Mouse (Mus musculus): Measurements from ENCODE around the gene Vmn1r168. TPM values are rescaled to one million over a fixed set of nuclear protein-coding genes. Genes with fewer than 3 reads are reported as not detected.
"Not testable (repeated sequence)": the region's sequence is repeated elsewhere in the genome, so short reads cannot be mapped to it uniquely, and the experiment has no call there.

The Vmn1r168 gene
- not detected in 2 replicates for polyA plus RNA-seq (2012; rRNA removed)

DNA sequence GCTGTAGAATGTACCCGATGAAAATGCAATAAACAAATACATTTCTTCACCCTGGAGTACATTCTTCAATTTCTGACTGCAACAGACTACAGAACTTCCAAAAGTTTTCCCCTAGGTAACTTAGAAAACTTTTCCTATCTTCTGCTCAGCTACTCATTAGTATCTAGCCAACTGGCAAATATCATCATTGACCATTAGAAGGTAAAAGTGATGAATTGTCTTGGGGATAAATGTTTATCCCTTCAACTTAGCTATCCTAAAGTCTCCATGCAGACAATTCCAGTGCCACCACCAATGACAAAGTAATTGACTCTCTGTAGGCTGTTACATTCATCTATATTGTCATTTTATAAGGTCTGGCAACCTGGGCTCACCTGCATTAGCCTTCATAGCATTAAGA, at the start of gene Vmn1r168:
Vmn1r168 (plus strand) TSS at position 301 of the 400 bp plus-strand sequence.
- no CpG with 5 or more reads among the region's 1 CpGs for WGBS
- not testable (repeated sequence) for H3K27ac ChIP-seq (ENCODE audit: control insufficient read depth, insufficient read depth, low read length); H3K4me3 ChIP-seq (ENCODE audit: control insufficient read depth, insufficient read depth, low read length); H3K4me1 ChIP-seq (replicated peaks; ENCODE audit: control insufficient read depth, insufficient read depth, low read length); DNase-seq; H3K36me3 ChIP-seq (ENCODE audit: control insufficient read depth, insufficient read depth, low read length); H3K27me3 ChIP-seq (ENCODE audit: control insufficient read depth, insufficient read depth, low read length)

DNA sequence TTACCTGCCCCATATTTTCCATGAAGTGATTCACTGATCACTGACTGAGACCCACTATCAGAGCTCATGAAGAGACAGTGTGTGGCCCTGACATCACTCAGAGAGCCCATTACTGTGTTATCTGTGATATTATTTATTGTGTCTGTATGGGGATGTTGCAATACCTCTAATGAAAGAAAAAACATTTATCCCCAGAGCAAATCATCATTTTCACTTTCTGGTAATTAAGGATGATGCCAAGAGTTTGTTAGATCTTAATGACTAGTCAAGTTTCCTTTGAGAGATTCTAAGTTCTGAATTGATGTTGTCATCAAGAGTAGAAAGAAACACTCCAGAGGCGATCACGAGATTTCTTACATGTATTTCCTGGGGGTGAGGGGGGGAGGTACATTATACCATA, 32.4 kb upstream of the Vmn1r168 start, which contains the start of gene Vmn1r167:
Vmn1r167 (minus strand) TSS at position 101 of the 400 bp plus-strand sequence.
- H3K27ac ChIP-seq (ENCODE audit: control insufficient read depth, insufficient read depth, low read length); H3K4me1 ChIP-seq (replicated peaks; ENCODE audit: control insufficient read depth, insufficient read depth, low read length); H3K36me3 ChIP-seq (ENCODE audit: control insufficient read depth, insufficient read depth, low read length); DNase-seq; H3K27me3 ChIP-seq (ENCODE audit: control insufficient read depth, insufficient read depth, low read length); H3K4me3 ChIP-seq (ENCODE audit: control insufficient read depth, insufficient read depth, low read length): not testable (repeated sequence)
- 94% methylated on average over 2 of the region's 2 CpGs for WGBS

DNA sequence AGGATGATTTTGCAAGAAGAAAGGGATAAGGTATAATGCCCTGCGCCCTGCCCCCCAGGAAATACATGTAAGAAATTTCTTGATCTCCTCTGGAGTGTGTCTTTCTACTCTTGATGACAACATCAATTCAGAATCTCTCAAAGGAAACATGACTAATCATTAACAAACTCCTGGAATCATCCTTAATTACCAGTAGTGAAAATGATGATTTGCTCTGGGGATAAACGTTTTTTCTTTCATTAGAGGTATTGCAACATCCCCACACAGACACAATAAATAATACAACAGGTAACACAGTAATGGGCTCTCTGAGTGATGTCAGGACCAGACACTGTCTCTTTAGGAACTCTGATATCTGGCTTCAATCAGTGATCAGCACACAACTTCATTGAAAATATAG, 35.7 kb downstream of the Vmn1r168 start, which contains the start of gene Vmn1r169:
Vmn1r169 (plus strand) TSS at position 301 of the 400 bp plus-strand sequence.
- H3K27me3 ChIP-seq (ENCODE audit: control insufficient read depth, insufficient read depth, low read length); DNase-seq; H3K27ac ChIP-seq (ENCODE audit: control insufficient read depth, insufficient read depth, low read length); H3K36me3 ChIP-seq (ENCODE audit: control insufficient read depth, insufficient read depth, low read length); H3K4me1 ChIP-seq (replicated peaks; ENCODE audit: control insufficient read depth, insufficient read depth, low read length); H3K4me3 ChIP-seq (ENCODE audit: control insufficient read depth, insufficient read depth, low read length): not testable (repeated sequence)
- WGBS: 86% methylated on average over 1 of the region's 2 CpGs

Other genes with a start within 250 kb of the Vmn1r168 start
- not detected in 2 replicates for gene Nlrp4e, start 238.5 kb upstream of the Vmn1r168 start, polyA plus RNA-seq (2012; rRNA removed)
- gene Nlrp5, start 153.8 kb upstream of the Vmn1r168 start, polyA plus RNA-seq (2012; rRNA removed): 0.15 TPM in 1 of 2 replicates, not detected in the other
- gene Vmn1r167, start 32.5 kb upstream of the Vmn1r168 start, polyA plus RNA-seq (2012; rRNA removed): not detected in 2 replicates
- gene Vmn1r169, start 35.8 kb downstream of the Vmn1r168 start, polyA plus RNA-seq (2012; rRNA removed): not detected in 2 replicates
- gene Vmn1r170, start 66.4 kb downstream of the Vmn1r168 start, polyA plus RNA-seq (2012; rRNA removed): not detected in 2 replicates
- not detected in 2 replicates for gene Vmn1r171, start 91.0 kb downstream of the Vmn1r168 start, polyA plus RNA-seq (2012; rRNA removed)
- not detected in 2 replicates for gene Vmn1r172, start 118.6 kb downstream of the Vmn1r168 start, polyA plus RNA-seq (2012; rRNA removed)
- not detected in 2 replicates for gene Vmn1r173, start 161.0 kb downstream of the Vmn1r168 start, polyA plus RNA-seq (2012; rRNA removed)
- not detected in 2 replicates for gene Vmn1r174, start 212.5 kb downstream of the Vmn1r168 start, polyA plus RNA-seq (2012; rRNA removed)

Measured in thymus, adult 2 months (tissue).